Mouse (Mus musculus) kidney, adult 2 months (tissue): ENCODE data around the gene Relch.

Source experiments
- CTCF ChIP-seq: fragments of 200-500 bp; conservative IDR thresholded peaks from 2 replicates; pipeline ENCODE4 v1.5.1; 2011; ENCODE audit warnings: low read depth, mild to moderate bottlenecking, control low read depth, low read length, moderate library complexity, mixed read lengths; ENCODE audit not compliant: insufficient read depth, insufficient read length
- POLR2A ChIP-seq: fragments of 200-500 bp; IDR thresholded peaks from one replicate; pipeline ENCODE4 v1.6.1; 2011; ENCODE audit warnings: low read depth, low read length, control low read depth

GRCm38 (mm10) chr1:105748091-105748799 is 84.6 kb downstream of the Relch start:
- TF ChIP-seq POLR2A (no peak), CTCF (no peak)
